In the genomic region with DNA sequence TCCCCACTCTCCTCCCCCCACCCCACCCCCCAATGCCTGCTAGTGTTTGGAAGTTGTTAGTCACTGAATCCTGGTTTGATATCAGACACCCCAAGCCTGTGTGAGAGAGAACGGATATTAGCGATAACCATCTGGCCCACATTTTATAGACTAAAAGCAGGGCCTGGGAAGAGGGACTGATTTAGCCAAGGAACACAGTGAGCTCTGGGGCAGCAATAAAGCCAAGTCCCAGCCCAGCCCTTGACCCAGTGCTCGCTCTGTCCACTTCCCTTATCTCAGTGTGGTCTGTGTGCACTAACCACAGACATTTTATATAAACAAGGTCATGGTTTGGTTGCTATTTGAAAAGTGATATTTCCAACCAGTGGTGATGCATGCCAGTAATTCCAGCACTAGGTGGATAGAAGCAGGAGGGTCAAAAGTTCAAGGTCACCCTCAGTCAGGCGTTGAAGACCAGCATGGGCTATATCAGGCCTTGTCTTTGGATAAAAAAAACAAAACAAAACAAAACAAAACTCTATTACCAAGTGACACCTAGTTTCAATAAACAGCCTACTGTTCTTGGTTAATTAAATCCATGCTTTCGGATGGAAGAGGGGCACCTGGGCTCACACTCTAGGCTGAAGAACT, we compare ENCODE assay signal across 16 mouse cellular contexts. TPM values are rescaled to one million over a fixed set of nuclear protein-coding genes. Genes with fewer than 3 reads are reported as not detected.
DNase-seq lines count a peak whose midpoint lies in the region; ATAC-seq and TF ChIP-seq lines count a peak whose summit lies in the region.
"Had no signal": no experiment of that assay in that cellular context is flagged by ENCODE, and none has a peak within 500 bp of the region (broad histone marks: within the 10 kb centered on the region; RNA-seq: fewer than 3 reads in every experiment).

No protein-coding gene starts in this region.

- no peaks in the 10 kb centered on the region for H3K27me3 ChIP-seq in neural tube, embryonic 15.5 days (replicated peaks)
- H3K27me3 ChIP-seq: forebrain, embryonic 15.5 days; liver, embryonic 13.5 days; neural tube, embryonic 13.5 days had no signal

- ATAC-seq in neural tube, embryonic 15.5 days (ENCODE audit: low FRiP score): no peak
- ATAC-seq: forebrain, embryonic 15.5 days had no signal

- no peak for TF ChIP-seq CTCF in lung, adult 2 months (IDR thresholded peaks at IDR 0.05; ENCODE audit: insufficient read depth, low read length)

- H3K4me2 ChIP-seq in neural tube, embryonic 15.5 days: no peak overlapping the region
- H3K4me2 ChIP-seq: forebrain, embryonic 15.5 days; heart, embryonic 11.5 days; hindbrain, embryonic 14.5 days; liver, embryonic 13.5 days; neural tube, embryonic 13.5 days had no signal

- WGBS in lung, adult 2 months: 65% methylated on average over 5 of the region's 5 CpGs
- 90% methylated on average over 5 of the region's 5 CpGs for WGBS in neural tube, embryonic 15.5 days

- no peak for TF ChIP-seq POLR2A in lung, adult 2 months (IDR thresholded peaks at IDR 0.05; ENCODE audit: borderline replicate concordance, extremely low read depth, low read depth, low read length)

- H3K9me3 ChIP-seq in neural tube, embryonic 15.5 days (replicated peaks): no peaks in the 10 kb centered on the region
- H3K9me3 ChIP-seq: forebrain, embryonic 15.5 days; liver, embryonic 13.5 days; midbrain, embryonic 10.5 days; neural tube, embryonic 13.5 days had no signal

- no peaks in the 10 kb centered on the region for H3K4me1 ChIP-seq in lung, adult 2 months (ENCODE audit: control insufficient read depth, insufficient read depth, low read length)
- H3K4me1 ChIP-seq in neural tube, embryonic 15.5 days: no peaks in the 10 kb centered on the region
- H3K4me1 ChIP-seq: forebrain, embryonic 15.5 days; midbrain, embryonic 10.5 days; neural tube, embryonic 13.5 days had no signal

- no peak overlapping the region for H3K4me3 ChIP-seq in lung, adult 2 months (replicated peaks; ENCODE audit: extremely low read depth, low read depth, low read length)
- no peak overlapping the region for H3K4me3 ChIP-seq in neural tube, embryonic 15.5 days (replicated peaks)
- H3K4me3 ChIP-seq: forebrain, embryonic 15.5 days; liver, embryonic 13.5 days; midbrain, embryonic 10.5 days; neural tube, embryonic 13.5 days had no signal

- no peak overlapping the region for H3K27ac ChIP-seq in neural tube, embryonic 15.5 days (replicated peaks)
- H3K27ac ChIP-seq: forebrain, embryonic 15.5 days; hindbrain, embryonic 14.5 days; liver, embryonic 13.5 days; midbrain, embryonic 10.5 days; neural tube, embryonic 13.5 days had no signal

- no peaks in the 10 kb centered on the region for H3K36me3 ChIP-seq in neural tube, embryonic 15.5 days
- H3K36me3 ChIP-seq: forebrain, embryonic 15.5 days; liver, embryonic 13.5 days; midbrain, embryonic 10.5 days; neural tube, embryonic 13.5 days had no signal

- H3K9ac ChIP-seq in neural tube, embryonic 15.5 days (replicated peaks): no peak overlapping the region
- H3K9ac ChIP-seq: forebrain, embryonic 15.5 days; hindbrain, embryonic 14.5 days; liver, embryonic 13.5 days; neural tube, embryonic 13.5 days had no signal

- DNase-seq in lung, adult 18-20 months: peak; percentile 23 to 49
- no peak for DNase-seq in lung, adult 2 months
- DNase-seq in R1 (ENCODE audit: low read depth, low spot score): peak; percentile 62
- peak; percentile 21 to 47 for DNase-seq in kidney, adult 8-10 months
- DNase-seq in skeletal muscle tissue, adult 2 months (ENCODE audit: low read depth, low spot score): peak; percentile 23
- DNase-seq in left cerebral cortex, adult 18-20 months (ENCODE audit: low spot score in 2 of 2): no peak
- DNase-seq: liver, embryonic 13.5 days; right cerebral cortex, postnatal 25 days had no signal

RNA-seq across cellular contexts. Expression of gene Ermp1, which starts 18.9 kb away (rescaled TPM):
- polyA plus RNA-seq in lung, adult 2 months (2012; rRNA removed): 11.0 and 15.7 TPM in 2 replicates
- polyA plus RNA-seq in neural tube, embryonic 15.5 days (2015; fragmentation: Nextera tagmentation; extraction: Ambion mirVana): 11.7 and 12.8 TPM in 2 replicates
- 10 to 100 TPM; 37.0 to 38.0 TPM for total RNA-seq in left cerebral cortex, adult 18-20 months (2021)

RNA-seq across cellular contexts. Expression of gene Mlana, which starts 30.5 kb away (rescaled TPM):
- polyA plus RNA-seq in lung, adult 2 months (2012; rRNA removed): 0.75 and 1.1 TPM in 2 replicates
- polyA plus RNA-seq in neural tube, embryonic 15.5 days (2015; fragmentation: Nextera tagmentation; extraction: Ambion mirVana): not detected in 2 replicates
- total RNA-seq in left cerebral cortex, adult 18-20 months (2021): under 1 TPM in 1 of 2 experiments, not detected in 1; 0.49 TPM
- polyA plus RNA-seq: cortical plate, adult 2 months; forebrain, embryonic 15.5 days; hindbrain, embryonic 14.5 days; liver, embryonic 13.5 days; neural tube, embryonic 13.5 days; stomach, embryonic 16.5 days had no signal

Comparison
In these comparisons a context has a peak if more than half of its experiments do, and no peak if none do; other contexts are left out.
1. DNase-seq: peak in lung, adult 18-20 months (2 of 2), R1 (single experiment), kidney, adult 8-10 months (2 of 2) and skeletal muscle tissue, adult 2 months (single experiment); none in lung, adult 2 months (single experiment) and left cerebral cortex, adult 18-20 months (0 of 2).